Mouse (Mus musculus) ovary, postnatal 36 days (tissue): ENCODE data around the gene Ankrd11.
"Not testable (repeated sequence)": the region's sequence is repeated elsewhere in the genome, so short reads cannot be mapped to it uniquely, and the experiment has no call there.

ENCODE experiments used
- DNase-seq: peaks from one replicate; pipeline ENCODE4 v3.0.0; 2022; ENCODE audit warnings: low spot score, mixed read lengths

The Ankrd11 gene

GRCm38 (mm10) chr8:123042158-123042973, at the start of gene Ankrd11:
Ankrd11 (minus strand) TSS chr8:123042277.
- DNase-seq: peak; percentile 100

GRCm38 (mm10) chr8:123087289-123087688, 45.2 kb upstream of the Ankrd11 start:
- no peak for DNase-seq

GRCm38 (mm10) chr8:123083610-123084009, 41.5 kb upstream of the Ankrd11 start:
- DNase-seq: no peak

- DNase-seq: no peak
Measured at GRCm38 (mm10) chr8:123082993-123083392, 40.9 kb upstream of the Ankrd11 start.

GRCm38 (mm10) chr8:123077213-123077612, 35.1 kb upstream of the Ankrd11 start:
- DNase-seq: no peak

GRCm38 (mm10) chr8:123071176-123071575, 29.1 kb upstream of the Ankrd11 start:
- DNase-seq: peak; percentile 35

GRCm38 (mm10) chr8:123066101-123066683, 24.1 kb upstream of the Ankrd11 start:
- DNase-seq: no peak

GRCm38 (mm10) chr8:123065214-123066100, 23.4 kb upstream of the Ankrd11 start:
- DNase-seq: peak; percentile 97

- DNase-seq: no peak
Measured at GRCm38 (mm10) chr8:123064809-123065213, 22.7 kb upstream of the Ankrd11 start.

- no peak for DNase-seq
Measured at GRCm38 (mm10) chr8:123064072-123064471, 22.0 kb upstream of the Ankrd11 start.

GRCm38 (mm10) chr8:123062721-123063120, 20.6 kb upstream of the Ankrd11 start, which contains the start of gene Spg7:
Spg7 (plus strand) TSS chr8:123062942.
- no peak for DNase-seq

- no peak for DNase-seq
Measured at GRCm38 (mm10) chr8:123051458-123051857, 9.4 kb upstream of the Ankrd11 start.

- no peak for DNase-seq
Measured at GRCm38 (mm10) chr8:123048402-123048801, 6.3 kb upstream of the Ankrd11 start.

GRCm38 (mm10) chr8:123047827-123048226, 5.8 kb upstream of the Ankrd11 start:
- DNase-seq: no peak

- DNase-seq: no peak
Measured at GRCm38 (mm10) chr8:123046706-123047105, 4.6 kb upstream of the Ankrd11 start.

- not testable (repeated sequence) for DNase-seq
Measured at GRCm38 (mm10) chr8:123044743-123045425, 2.8 kb upstream of the Ankrd11 start.

- no peak for DNase-seq
Measured at GRCm38 (mm10) chr8:123043941-123044340, 1.9 kb upstream of the Ankrd11 start.

GRCm38 (mm10) chr8:123042974-123043625, 1.0 kb upstream of the Ankrd11 start:
- DNase-seq: no peak

- DNase-seq: no peak
Measured at GRCm38 (mm10) chr8:123041774-123042105, 337 bp downstream of the Ankrd11 start.

- peak; percentile 68 for DNase-seq
Measured at GRCm38 (mm10) chr8:123041008-123041773, 886 bp downstream of the Ankrd11 start.
